Mouse (Mus musculus): ENCODE data around the gene Col4a2. TPM values are rescaled to one million over a fixed set of nuclear protein-coding genes. Genes with fewer than 3 reads are reported as not detected.

The Col4a2 gene
- polyA plus RNA-seq, 1 experiment from 2014 or later = 35.4 TPM

- no peak for ATAC-seq (ENCODE audit: low FRiP score)
- H3K9me3 ChIP-seq (replicated peaks) = no peaks in the 10 kb centered on the region
- 79% methylated on average over 16 of the region's 16 CpGs for WGBS
Observed at GRCm38 (mm10) chr8:11377391-11378210, 65.0 kb downstream of the Col4a2 start.

GRCm38 (mm10) chr8:11379590-11379989, 67.0 kb downstream of the Col4a2 start:
- Histone ChIP-seq H3K27ac (replicated peaks) (no peak overlapping the region), H3K27me3 (replicated peaks) (no peaks in the 10 kb centered on the region), H3K36me3 (no peaks in the 10 kb centered on the region), H3K4me3 (replicated peaks) (no peak overlapping the region), H3K4me1 (peaks cover 27% of the 10 kb centered on the region), H3K9me3 (replicated peaks) (no peaks in the 10 kb centered on the region), H3K9ac (replicated peaks) (no peak overlapping the region), H3K4me2 (no peak overlapping the region)
- no peak for ATAC-seq (ENCODE audit: low FRiP score)
- WGBS = 80% methylated on average over 7 of the region's 7 CpGs

More at GRCm38 (mm10) chr8:11377391-11378210, 65.0 kb downstream of the Col4a2 start:
- no peak overlapping the region for H3K27ac ChIP-seq (replicated peaks)
- H3K4me1 ChIP-seq = peaks cover 26% of the 10 kb centered on the region
- no peak overlapping the region for H3K9ac ChIP-seq (replicated peaks)
- no peak overlapping the region for H3K4me3 ChIP-seq (replicated peaks)
- H3K4me2 ChIP-seq = no peak overlapping the region
- H3K36me3 ChIP-seq = no peaks in the 10 kb centered on the region
- H3K27me3 ChIP-seq (replicated peaks) = no peaks in the 10 kb centered on the region

- whole genome bisulfite sequencing = 91% methylated on average over 7 of the region's 7 CpGs
- Histone ChIP-seq H3K4me2 (no peak overlapping the region), H3K4me1 (peaks cover 17% of the 10 kb centered on the region), H3K9ac (replicated peaks) (no peak overlapping the region), H3K9me3 (replicated peaks) (no peaks in the 10 kb centered on the region), H3K4me3 (replicated peaks) (no peak overlapping the region), H3K36me3 (no peaks in the 10 kb centered on the region), H3K27ac (replicated peaks) (no peak overlapping the region), H3K27me3 (replicated peaks) (no peaks in the 10 kb centered on the region)
- no peak for ATAC-seq (ENCODE audit: low FRiP score)
Observed at GRCm38 (mm10) chr8:11381544-11381943, 68.9 kb downstream of the Col4a2 start.

- Histone ChIP-seq H3K9ac (replicated peaks) (no peak overlapping the region), H3K27me3 (replicated peaks) (no peaks in the 10 kb centered on the region), H3K27ac (replicated peaks) (no peak overlapping the region), H3K4me1 (peaks cover 17% of the 10 kb centered on the region), H3K4me2 (no peak overlapping the region), H3K9me3 (replicated peaks) (no peaks in the 10 kb centered on the region), H3K4me3 (replicated peaks) (no peak overlapping the region), H3K36me3 (no peaks in the 10 kb centered on the region)
- WGBS = 56% methylated on average over 19 of the region's 19 CpGs
- peak; percentile 65; the same call in 1 of the 2 replicates for ATAC-seq (ENCODE audit: low FRiP score)
Observed at GRCm38 (mm10) chr8:11382059-11382810, 69.6 kb downstream of the Col4a2 start.

GRCm38 (mm10) chr8:11382933-11383332, 70.3 kb downstream of the Col4a2 start:
- no peak overlapping the region for H3K27ac ChIP-seq (replicated peaks)
- ATAC-seq (ENCODE audit: low FRiP score) = no peak
- no peaks in the 10 kb centered on the region for H3K27me3 ChIP-seq (replicated peaks)
- no peaks in the 10 kb centered on the region for H3K9me3 ChIP-seq (replicated peaks)
- H3K4me1 ChIP-seq = peaks cover 17% of the 10 kb centered on the region
- no peaks in the 10 kb centered on the region for H3K36me3 ChIP-seq
- no peak overlapping the region for H3K9ac ChIP-seq (replicated peaks)
- no peak overlapping the region for H3K4me3 ChIP-seq (replicated peaks)
- WGBS = 55% methylated on average over 3 of the region's 3 CpGs
- no peak overlapping the region for H3K4me2 ChIP-seq

- WGBS = 77% methylated on average over 3 of the region's 3 CpGs
- Histone ChIP-seq H3K36me3 (no peaks in the 10 kb centered on the region), H3K4me3 (replicated peaks) (no peak overlapping the region), H3K9me3 (replicated peaks) (no peaks in the 10 kb centered on the region), H3K4me2 (no peak overlapping the region), H3K9ac (replicated peaks) (no peak overlapping the region), H3K27ac (replicated peaks) (no peak overlapping the region), H3K4me1 (peaks cover 17% of the 10 kb centered on the region), H3K27me3 (replicated peaks) (no peaks in the 10 kb centered on the region)
- no peak for ATAC-seq (ENCODE audit: low FRiP score)
Observed at GRCm38 (mm10) chr8:11383379-11383778, 70.8 kb downstream of the Col4a2 start.

- H3K4me3 ChIP-seq (replicated peaks) = no peak overlapping the region
- no peaks in the 10 kb centered on the region for H3K27me3 ChIP-seq (replicated peaks)
- ATAC-seq (ENCODE audit: low FRiP score) = no peak
- no peak overlapping the region for H3K9ac ChIP-seq (replicated peaks)
- H3K27ac ChIP-seq (replicated peaks) = no peak overlapping the region
- peaks cover 17% of the 10 kb centered on the region for H3K4me1 ChIP-seq
- H3K4me2 ChIP-seq = no peak overlapping the region
- no peaks in the 10 kb centered on the region for H3K36me3 ChIP-seq
- 91% methylated on average over 4 of the region's 4 CpGs for WGBS
- no peaks in the 10 kb centered on the region for H3K9me3 ChIP-seq (replicated peaks)
Observed at GRCm38 (mm10) chr8:11384841-11385240, 72.2 kb downstream of the Col4a2 start.

- H3K4me3 ChIP-seq (replicated peaks) = no peak overlapping the region
- no peaks in the 10 kb centered on the region for H3K27me3 ChIP-seq (replicated peaks)
- ATAC-seq (ENCODE audit: low FRiP score) = no peak
- no peak overlapping the region for H3K27ac ChIP-seq (replicated peaks)
- WGBS = 67% methylated on average over 9 of the region's 9 CpGs
- no peaks in the 10 kb centered on the region for H3K36me3 ChIP-seq
- H3K4me2 ChIP-seq = no peak overlapping the region
- H3K4me1 ChIP-seq = peaks cover 17% of the 10 kb centered on the region
- H3K9ac ChIP-seq (replicated peaks) = no peak overlapping the region
- H3K9me3 ChIP-seq (replicated peaks) = no peaks in the 10 kb centered on the region
Observed at GRCm38 (mm10) chr8:11385272-11385905, 72.8 kb downstream of the Col4a2 start.

- no peak overlapping the region for H3K9ac ChIP-seq (replicated peaks)
- 86% methylated on average over 4 of the region's 4 CpGs for WGBS
- no peaks in the 10 kb centered on the region for H3K36me3 ChIP-seq
- no peaks in the 10 kb centered on the region for H3K27me3 ChIP-seq (replicated peaks)
- H3K27ac ChIP-seq (replicated peaks) = no peak overlapping the region
- H3K9me3 ChIP-seq (replicated peaks) = no peaks in the 10 kb centered on the region
- no peak overlapping the region for H3K4me3 ChIP-seq (replicated peaks)
- H3K4me1 ChIP-seq = peaks cover 4% of the 10 kb centered on the region
- H3K4me2 ChIP-seq = no peak overlapping the region
- ATAC-seq (ENCODE audit: low FRiP score) = no peak
Observed at GRCm38 (mm10) chr8:11387282-11387681, 74.7 kb downstream of the Col4a2 start.

GRCm38 (mm10) chr8:11389275-11390050, 76.9 kb downstream of the Col4a2 start:
- Histone ChIP-seq H3K36me3 (no peaks in the 10 kb centered on the region), H3K4me2 (no peak overlapping the region)
- WGBS = 84% methylated on average over 11 of the region's 11 CpGs

GRCm38 (mm10) chr8:11392739-11393138, 80.1 kb downstream of the Col4a2 start:
- no peak for ATAC-seq (ENCODE audit: low FRiP score)
- Histone ChIP-seq H3K4me3 (replicated peaks) (no peak overlapping the region), H3K27ac (replicated peaks) (no peak overlapping the region), H3K36me3 (no peaks in the 10 kb centered on the region), H3K4me2 (no peak overlapping the region), H3K9ac (replicated peaks) (no peak overlapping the region), H3K9me3 (replicated peaks) (no peaks in the 10 kb centered on the region), H3K27me3 (replicated peaks) (no peaks in the 10 kb centered on the region), H3K4me1 (peaks cover 3% of the 10 kb centered on the region; the same call in 1 of the 2 replicates)
- 0% methylated on average over 1 of the region's 1 CpGs for WGBS

More at GRCm38 (mm10) chr8:11389275-11390050, 76.9 kb downstream of the Col4a2 start:
- Histone ChIP-seq H3K27ac (replicated peaks) (no peak overlapping the region), H3K4me1 (peaks cover 3% of the 10 kb centered on the region; the same call in 1 of the 2 replicates), H3K4me3 (replicated peaks) (no peak overlapping the region), H3K9me3 (replicated peaks) (no peaks in the 10 kb centered on the region), H3K9ac (replicated peaks) (no peak overlapping the region), H3K27me3 (replicated peaks) (no peaks in the 10 kb centered on the region)
- no peak for ATAC-seq (ENCODE audit: low FRiP score)

All from neural tube, embryonic 15.5 days (tissue).